Mouse (Mus musculus): ENCODE measurements around the gene Polr3gl. TPM values are rescaled to one million over a fixed set of nuclear protein-coding genes. Genes with fewer than 3 reads are reported as not detected.

Polr3gl gene
- polyA plus RNA-seq, 1 experiment from 2014 or later, result 40.7 TPM

GRCm38 (mm10) chr3:96558159-96558558 is 35.8 kb downstream of the Polr3gl start:
- peaks cover 22% of the 10 kb centered on the region for H3K36me3 ChIP-seq (replicated peaks)
- peak overlapping the region; percentile 63 for H3K4me3 ChIP-seq (replicated peaks)
- H3K9me3 ChIP-seq, result no peaks in the 10 kb centered on the region
- H3K4me2 ChIP-seq, result peak overlapping the region; percentile 67
- peak overlapping the region; percentile 3; the same call in 1 of the 2 replicates for H3K27ac ChIP-seq
- no peak for ATAC-seq (ENCODE audit: low FRiP score)
- peak overlapping the region; percentile 63 for H3K9ac ChIP-seq
- H3K27me3 ChIP-seq, result no peaks in the 10 kb centered on the region
- H3K4me1 ChIP-seq, result peaks cover 53% of the 10 kb centered on the region
- WGBS, result under 1% methylated on average over 17 of the region's 17 CpGs

GRCm38 (mm10) chr3:96557694-96558093 is 36.3 kb downstream of the Polr3gl start, which contains the start of gene Txnip:
TSS of gene Txnip (plus strand) at chr3:96557957.
- WGBS, result under 1% methylated on average over 26 of the region's 26 CpGs

GRCm38 (mm10) chr3:96556651-96557635 is 37.0 kb downstream of the Polr3gl start:
- peak; percentile 1; the same call in 1 of the 2 replicates for ATAC-seq (ENCODE audit: low FRiP score)

More at GRCm38 (mm10) chr3:96557694-96558093, 36.3 kb downstream of the Polr3gl start, which contains the start of gene Txnip:
- Histone ChIP-seq H3K4me3 (replicated peaks) (peak within 1 kb of the TSS; percentile 63), H3K4me1 (peaks cover 53% of the 10 kb centered on the region), H3K4me2 (peak within 1 kb of the TSS; percentile 67), H3K36me3 (replicated peaks) (peaks cover 22% of the 10 kb centered on the region), H3K9me3 (no peaks in the 10 kb centered on the region), H3K27ac (peak within 1 kb of the TSS; percentile 80), H3K27me3 (no peaks in the 10 kb centered on the region), H3K9ac (peak within 1 kb of the TSS; percentile 63)
- peak; percentile 100 for ATAC-seq (ENCODE audit: low FRiP score)

GRCm38 (mm10) chr3:96555999-96556614 is 37.9 kb downstream of the Polr3gl start:
- peak overlapping the region; percentile 71 for H3K27ac ChIP-seq
- peak overlapping the region; percentile 67 for H3K4me2 ChIP-seq
- H3K9me3 ChIP-seq, result no peaks in the 10 kb centered on the region
- H3K27me3 ChIP-seq, result no peaks in the 10 kb centered on the region
- no peak overlapping the region for H3K4me3 ChIP-seq (replicated peaks)
- no peak overlapping the region for H3K9ac ChIP-seq
- 82% methylated on average over 15 of the region's 15 CpGs for WGBS
- H3K4me1 ChIP-seq, result peaks cover 49% of the 10 kb centered on the region
- H3K36me3 ChIP-seq (replicated peaks), result peaks cover 18% of the 10 kb centered on the region
- ATAC-seq (ENCODE audit: low FRiP score), result no peak

More at GRCm38 (mm10) chr3:96556651-96557635, 37.0 kb downstream of the Polr3gl start:
- Histone ChIP-seq H3K27me3 (no peaks in the 10 kb centered on the region), H3K9me3 (no peaks in the 10 kb centered on the region), H3K4me2 (peak overlapping the region; percentile 67), H3K4me1 (peaks cover 53% of the 10 kb centered on the region), H3K27ac (peak overlapping the region; percentile 80), H3K4me3 (replicated peaks) (peak overlapping the region; percentile 63), H3K36me3 (replicated peaks) (peaks cover 22% of the 10 kb centered on the region), H3K9ac (peak overlapping the region; percentile 56)
- WGBS, result 11% methylated on average over 22 of the region's 22 CpGs

GRCm38 (mm10) chr3:96555041-96555596 is 38.9 kb downstream of the Polr3gl start:
- no peak overlapping the region for H3K4me3 ChIP-seq (replicated peaks)
- H3K4me2 ChIP-seq, result no peak overlapping the region
- H3K9me3 ChIP-seq, result no peaks in the 10 kb centered on the region
- 43% methylated on average over 12 of the region's 12 CpGs for WGBS
- peaks cover 8% of the 10 kb centered on the region for H3K36me3 ChIP-seq (replicated peaks)
- H3K9ac ChIP-seq, result peak overlapping the region; percentile 21; the same call in 1 of the 2 replicates
- peaks cover 40% of the 10 kb centered on the region for H3K4me1 ChIP-seq
- no peak for ATAC-seq (ENCODE audit: low FRiP score)
- H3K27ac ChIP-seq, result peak overlapping the region; percentile 71
- no peaks in the 10 kb centered on the region for H3K27me3 ChIP-seq

GRCm38 (mm10) chr3:96554251-96554650 is 39.7 kb downstream of the Polr3gl start:
- no peaks in the 10 kb centered on the region for H3K9me3 ChIP-seq
- no peak overlapping the region for H3K4me2 ChIP-seq
- ATAC-seq (ENCODE audit: low FRiP score), result no peak
- H3K36me3 ChIP-seq (replicated peaks), result no peaks in the 10 kb centered on the region
- no peaks in the 10 kb centered on the region for H3K27me3 ChIP-seq
- WGBS, result 82% methylated on average over 6 of the region's 6 CpGs
- H3K4me1 ChIP-seq, result peaks cover 32% of the 10 kb centered on the region
- no peak overlapping the region for H3K27ac ChIP-seq
- no peak overlapping the region for H3K4me3 ChIP-seq (replicated peaks)
- H3K9ac ChIP-seq, result no peak overlapping the region

- H3K9ac ChIP-seq, result no peak overlapping the region
- no peak overlapping the region for H3K4me3 ChIP-seq (replicated peaks)
- H3K27me3 ChIP-seq, result no peaks in the 10 kb centered on the region
- no peaks in the 10 kb centered on the region for H3K9me3 ChIP-seq
- H3K27ac ChIP-seq, result no peak overlapping the region
- 82% methylated on average over 6 of the region's 6 CpGs for WGBS
- no peak overlapping the region for H3K4me2 ChIP-seq
- H3K4me1 ChIP-seq, result peaks cover 25% of the 10 kb centered on the region
- no peaks in the 10 kb centered on the region for H3K36me3 ChIP-seq (replicated peaks)
- ATAC-seq (ENCODE audit: low FRiP score), result no peak
Observed at GRCm38 (mm10) chr3:96553601-96554000, 40.4 kb downstream of the Polr3gl start.

- H3K4me3 ChIP-seq (replicated peaks), result no peak overlapping the region
- H3K27ac ChIP-seq, result no peak overlapping the region
- H3K9me3 ChIP-seq, result no peaks in the 10 kb centered on the region
- ATAC-seq (ENCODE audit: low FRiP score), result no peak
- no peaks in the 10 kb centered on the region for H3K36me3 ChIP-seq (replicated peaks)
- no peak overlapping the region for H3K4me2 ChIP-seq
- peaks cover 23% of the 10 kb centered on the region for H3K4me1 ChIP-seq
- no peak overlapping the region for H3K9ac ChIP-seq
- 75% methylated on average over 7 of the region's 7 CpGs for WGBS
- H3K27me3 ChIP-seq, result no peaks in the 10 kb centered on the region
Observed at GRCm38 (mm10) chr3:96551890-96552289, 42.1 kb downstream of the Polr3gl start.

- Histone ChIP-seq H3K4me1 (peaks cover 16% of the 10 kb centered on the region), H3K9me3 (no peaks in the 10 kb centered on the region), H3K4me2 (no peak overlapping the region), H3K27ac (no peak overlapping the region), H3K9ac (no peak overlapping the region), H3K36me3 (replicated peaks) (no peaks in the 10 kb centered on the region), H3K4me3 (replicated peaks) (no peak overlapping the region), H3K27me3 (no peaks in the 10 kb centered on the region)
- ATAC-seq (ENCODE audit: low FRiP score), result no peak
- 12% methylated on average over 8 of the region's 8 CpGs for WGBS
Observed at GRCm38 (mm10) chr3:96551203-96551602, 42.8 kb downstream of the Polr3gl start.

GRCm38 (mm10) chr3:96549346-96549745 is 44.6 kb downstream of the Polr3gl start:
- H3K4me2 ChIP-seq, result no peak overlapping the region
- WGBS, result 79% methylated on average over 5 of the region's 5 CpGs
- H3K36me3 ChIP-seq (replicated peaks), result no peaks in the 10 kb centered on the region
- no peak overlapping the region for H3K9ac ChIP-seq
- H3K27ac ChIP-seq, result no peak overlapping the region
- 0 out of 2 replicates have a peak, but pooled peaks cover 5% of the 10 kb centered on the region for H3K4me1 ChIP-seq
- no peaks in the 10 kb centered on the region for H3K27me3 ChIP-seq
- no peak for ATAC-seq (ENCODE audit: low FRiP score)
- H3K4me3 ChIP-seq (replicated peaks), result no peak overlapping the region
- H3K9me3 ChIP-seq, result no peaks in the 10 kb centered on the region

GRCm38 (mm10) chr3:96548824-96549223 is 45.2 kb downstream of the Polr3gl start:
- H3K27me3 ChIP-seq, result peaks cover under 1% of the 10 kb centered on the region; the same call in 1 of the 2 replicates
- H3K4me3 ChIP-seq (replicated peaks), result no peak overlapping the region
- 0 out of 2 replicates have a peak, but pooled peaks cover 5% of the 10 kb centered on the region for H3K4me1 ChIP-seq
- no peak overlapping the region for H3K4me2 ChIP-seq
- ATAC-seq (ENCODE audit: low FRiP score), result no peak
- 89% methylated on average over 7 of the region's 7 CpGs for WGBS
- no peaks in the 10 kb centered on the region for H3K36me3 ChIP-seq (replicated peaks)
- no peaks in the 10 kb centered on the region for H3K9me3 ChIP-seq
- H3K9ac ChIP-seq, result no peak overlapping the region
- H3K27ac ChIP-seq, result no peak overlapping the region

Data from forebrain, embryonic 12.5 days (tissue).